Mouse (Mus musculus) stomach, embryonic 16.5 days (tissue): Measurements from ENCODE around the gene Krt76. TPM values are rescaled to one million over a fixed set of nuclear protein-coding genes. Genes with fewer than 3 reads are reported as not detected.
A peak's percentile ranks its signal among the peaks of the same experiment; 100 is the strongest.

Source experiments
- ATAC-seq: fragments of 200-750 bp; cut with Nextera tagmentation; 2 replicates; pipeline ENCODE4 v1.8.0; 2017; ENCODE audit warnings: moderate number of reproducible peaks, moderate TSS enrichment; ENCODE audit not compliant: insufficient read depth, low FRiP score
- H3K27ac ChIP-seq: fragments of 300-500 bp; sonication (generic); 2 replicates; pipeline ENCODE4 v1.5.1; 2014; ENCODE audit warnings: low read length
- H3K27me3 ChIP-seq: fragments of 300-500 bp; sonication (generic); 2 replicates; pipeline ENCODE4 v1.6.1; 2014; ENCODE audit warnings: low read length, control low read depth, mixed read lengths; ENCODE audit not compliant: control insufficient read depth, insufficient read depth
- H3K36me3 ChIP-seq: fragments of 300-500 bp; sonication (generic); 2 replicates; pipeline ENCODE4 v1.6.1; 2014; ENCODE audit warnings: low read length; ENCODE audit not compliant: control insufficient read depth, insufficient read depth
- H3K4me1 ChIP-seq: fragments of 300-500 bp; sonication (generic); 2 replicates; pipeline ENCODE4 v1.6.1; 2014; ENCODE audit warnings: low read length, control low read depth, mixed read lengths; ENCODE audit not compliant: control insufficient read depth, insufficient read depth
- H3K4me2 ChIP-seq: fragments of 300-500 bp; sonication (generic); 2 replicates; pipeline ENCODE4 v1.6.1; 2014; ENCODE audit warnings: low read depth, low read length, mixed read lengths
- H3K4me3 ChIP-seq: fragments of 300-500 bp; sonication (generic); replicated peaks from 2 replicates; pipeline ENCODE4 v1.5.1; 2014; ENCODE audit warnings: mild to moderate bottlenecking, low read length
- H3K9ac ChIP-seq: fragments of 300-500 bp; sonication (generic); 2 replicates; pipeline ENCODE4 v1.6.1; 2014; ENCODE audit warnings: low read length
- H3K9me3 ChIP-seq: fragments of 300-500 bp; sonication (generic); replicated peaks from 2 replicates; pipeline ENCODE4 v1.6.1; 2016; ENCODE audit warnings: low read length, control low read depth; ENCODE audit not compliant: control insufficient read depth
- WGBS: fragments of 180-500 bp; shearing (Covaris S2); extraction: QIAGEN DNeasy Blood & Tissue Kit; methylation state at CpG from one replicate; pipeline ENCODE4 v1.1.7; 2014; 5-methylcytosine and 5-hydroxymethylcytosine counted together
- polyA plus RNA-seq: library from polyadenylated mRNA; unstranded; fragments of >200 nt; fragmentation: Nextera tagmentation; extraction: Ambion mirVana; gene quantifications from 2 replicates; pipeline ENCODE4 v1.2.1, GENCODE M21; 2015

The Krt76 gene
- polyA plus RNA-seq = not detected in 2 replicates

GRCm38 (mm10) chr15:101892820-101893219 is at the start of gene Krt76:
TSS of gene Krt76 (minus strand) at chr15:101892920.
- 58% methylated on average over 4 of the region's 4 CpGs for WGBS
- Histone ChIP-seq H3K36me3 (no peaks in the 10 kb centered on the region), H3K9ac (no peak within 1 kb of the TSS), H3K27ac (no peak within 1 kb of the TSS), H3K4me2 (no peak within 1 kb of the TSS), H3K9me3 (no peaks in the 10 kb centered on the region), H3K4me3 (no peak within 1 kb of the TSS), H3K27me3 (no peaks in the 10 kb centered on the region), H3K4me1 (no peaks in the 10 kb centered on the region)
- no peak for ATAC-seq

GRCm38 (mm10) chr15:101941948-101942347 is 49.2 kb upstream of the Krt76 start:
- H3K9ac ChIP-seq = 0 out of 2 replicates have a peak overlapping the region, but pooled peaks have one; percentile 25
- no peak overlapping the region for H3K4me3 ChIP-seq
- H3K36me3 ChIP-seq = no peaks in the 10 kb centered on the region
- no peak for ATAC-seq
- no peak overlapping the region for H3K4me2 ChIP-seq
- H3K27ac ChIP-seq = no peak overlapping the region
- no peaks in the 10 kb centered on the region for H3K9me3 ChIP-seq
- H3K27me3 ChIP-seq = no peaks in the 10 kb centered on the region
- peaks cover 5% of the 10 kb centered on the region; the same call in 1 of the 2 replicates for H3K4me1 ChIP-seq
- 40% methylated on average over 8 of the region's 8 CpGs for WGBS

DNA sequence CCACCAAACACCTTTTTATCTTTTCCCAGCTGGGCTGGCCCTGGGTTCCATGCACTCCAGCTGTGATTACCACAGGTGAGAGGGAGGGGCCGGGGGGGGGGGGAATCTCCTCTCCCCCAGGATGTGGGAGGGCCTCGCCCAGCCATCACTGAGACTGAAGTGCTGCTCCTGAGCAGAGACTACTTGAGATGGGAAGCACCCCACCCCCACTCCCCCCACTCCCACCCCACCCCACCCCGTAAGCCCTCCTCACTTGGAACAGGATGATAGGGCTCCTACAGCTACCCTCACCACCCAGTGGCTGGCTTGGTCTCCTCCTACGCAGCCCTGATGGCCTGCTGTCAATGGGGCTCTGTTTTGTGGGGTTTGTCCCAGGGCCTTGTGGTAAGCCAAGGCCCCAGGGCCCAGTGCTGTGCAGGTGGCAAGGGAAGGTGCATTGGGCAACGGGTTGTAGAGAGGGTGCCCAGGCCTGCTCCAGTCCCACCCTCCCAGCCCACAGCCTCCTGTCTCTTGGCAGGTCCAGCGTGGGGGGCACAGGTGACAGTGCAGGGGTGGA is 47.6 kb upstream of the Krt76 start, which contains the start of gene Krt79:
Krt79 (minus strand) TSS at position 51 of the 556 bp plus-strand sequence.
- Histone ChIP-seq H3K4me3 (no peak within 1 kb of the TSS), H3K27me3 (no peaks in the 10 kb centered on the region), H3K4me2 (no peak within 1 kb of the TSS), H3K9me3 (no peaks in the 10 kb centered on the region), H3K27ac (peak within 1 kb of the TSS; percentile 74; the same call in 1 of the 2 replicates), H3K4me1 (peaks cover 5% of the 10 kb centered on the region; the same call in 1 of the 2 replicates), H3K36me3 (no peaks in the 10 kb centered on the region), H3K9ac (no peak within 1 kb of the TSS)
- WGBS = 58% methylated on average over 6 of the region's 6 CpGs
- ATAC-seq = no peak

- Histone ChIP-seq H3K4me3 (no peak overlapping the region), H3K27me3 (no peaks in the 10 kb centered on the region), H3K9ac (no peak overlapping the region), H3K27ac (peak overlapping the region; percentile 74; the same call in 1 of the 2 replicates), H3K9me3 (no peaks in the 10 kb centered on the region), H3K4me2 (no peak overlapping the region), H3K4me1 (peaks cover 5% of the 10 kb centered on the region; the same call in 1 of the 2 replicates), H3K36me3 (no peaks in the 10 kb centered on the region)
- 75% methylated on average over 9 of the region's 9 CpGs for WGBS
- peak; percentile 87; the same call in 1 of the 2 replicates for ATAC-seq
Observed at GRCm38 (mm10) chr15:101938600-101939308, 46.0 kb upstream of the Krt76 start.

DNA sequence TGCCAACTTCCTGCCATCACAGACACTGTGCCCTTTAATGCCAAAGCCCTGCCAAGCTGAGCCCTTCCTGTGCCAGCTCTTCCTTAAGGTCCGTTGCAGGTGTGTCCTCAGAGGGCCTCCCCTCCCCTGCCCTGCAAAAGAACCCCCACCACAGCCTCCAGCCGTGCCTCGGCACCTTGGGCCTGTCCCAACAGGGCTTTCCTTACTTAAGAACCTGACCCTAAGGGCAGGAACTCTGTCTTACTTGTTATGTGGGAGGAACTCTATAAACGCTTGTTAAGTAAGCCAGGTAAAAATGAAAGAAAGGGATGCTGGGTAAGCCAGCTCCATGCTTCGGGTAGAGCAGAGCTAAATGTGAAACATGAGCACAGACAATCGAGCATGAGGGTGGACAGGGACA is 40.3 kb upstream of the Krt76 start:
- 62% methylated on average over 6 of the region's 6 CpGs for WGBS
- no peak for ATAC-seq
- H3K4me3 ChIP-seq = no peak overlapping the region

GRCm38 (mm10) chr15:101929666-101930065 is 36.9 kb upstream of the Krt76 start:
- H3K9ac ChIP-seq = peak overlapping the region; percentile 58

More for the DNA sequence above, 40.3 kb upstream of the Krt76 start:
- H3K27me3 ChIP-seq = 0 out of 2 replicates have a peak, but pooled peaks cover 3% of the 10 kb centered on the region
- H3K27ac ChIP-seq = no peak overlapping the region
- H3K9ac ChIP-seq = no peak overlapping the region
- peaks cover 13% of the 10 kb centered on the region; the same call in 1 of the 2 replicates for H3K4me1 ChIP-seq
- no peaks in the 10 kb centered on the region for H3K9me3 ChIP-seq
- no peak overlapping the region for H3K4me2 ChIP-seq
- no peaks in the 10 kb centered on the region for H3K36me3 ChIP-seq

DNA sequence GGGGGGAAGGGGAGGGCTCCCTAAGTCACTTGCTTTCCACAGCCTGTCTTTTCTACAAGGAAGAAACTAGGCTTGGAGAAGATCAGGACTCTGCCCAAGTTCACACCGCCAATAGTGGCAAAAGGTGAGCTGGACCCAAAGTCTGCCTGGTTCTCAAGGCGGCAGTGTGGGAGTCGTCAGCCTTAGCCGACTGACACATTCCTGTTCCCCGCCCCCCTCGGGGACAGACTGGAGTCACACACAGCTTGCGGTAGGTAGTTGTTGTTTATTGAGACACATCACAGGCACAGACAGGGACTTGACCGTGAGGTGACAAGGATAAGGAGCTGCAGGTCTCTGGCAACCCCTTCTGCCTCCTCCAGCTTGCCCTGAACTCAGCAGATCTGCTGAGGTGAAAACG is 36.4 kb upstream of the Krt76 start:
- Histone ChIP-seq H3K9me3 (no peaks in the 10 kb centered on the region), H3K36me3 (no peaks in the 10 kb centered on the region), H3K9ac (peak overlapping the region; percentile 58), H3K27ac (peak overlapping the region; percentile 50), H3K4me3 (peak overlapping the region; percentile 29), H3K4me2 (peak overlapping the region; percentile 48; the same call in 1 of the 2 replicates), H3K27me3 (0 out of 2 replicates have a peak, but pooled peaks cover 3% of the 10 kb centered on the region), H3K4me1 (peaks cover 21% of the 10 kb centered on the region; the same call in 1 of the 2 replicates)
- WGBS = 22% methylated on average over 9 of the region's 9 CpGs
- ATAC-seq = no peak

More at GRCm38 (mm10) chr15:101929666-101930065, 36.9 kb upstream of the Krt76 start:
- Histone ChIP-seq H3K4me3 (peak overlapping the region; percentile 29), H3K9me3 (no peaks in the 10 kb centered on the region), H3K36me3 (no peaks in the 10 kb centered on the region), H3K4me1 (peaks cover 16% of the 10 kb centered on the region; the same call in 1 of the 2 replicates), H3K27ac (peak overlapping the region; percentile 50), H3K27me3 (0 out of 2 replicates have a peak, but pooled peaks cover 3% of the 10 kb centered on the region), H3K4me2 (peak overlapping the region; percentile 48)
- WGBS = 4% methylated on average over 17 of the region's 17 CpGs
- peak; percentile 62; the same call in 1 of the 2 replicates for ATAC-seq

- H3K9me3 ChIP-seq = no peaks in the 10 kb centered on the region
- H3K36me3 ChIP-seq = no peaks in the 10 kb centered on the region
- H3K27me3 ChIP-seq = 0 out of 2 replicates have a peak, but pooled peaks cover 3% of the 10 kb centered on the region
- ATAC-seq = no peak
- H3K4me2 ChIP-seq = no peak overlapping the region
- H3K9ac ChIP-seq = no peak overlapping the region; the same call in 1 of the 2 replicates
- no peak overlapping the region for H3K4me3 ChIP-seq
- 60% methylated on average over 12 of the region's 12 CpGs for WGBS
- H3K27ac ChIP-seq = peak overlapping the region; percentile 46
- peaks cover 21% of the 10 kb centered on the region; the same call in 1 of the 2 replicates for H3K4me1 ChIP-seq
Observed at GRCm38 (mm10) chr15:101927340-101928080, 34.8 kb upstream of the Krt76 start.
